Mouse (Mus musculus) embryonic facial prominence, embryonic 14.5 days (tissue): ENCODE measurements around the gene 4930556J24Rik. TPM values are rescaled to one million over a fixed set of nuclear protein-coding genes. Genes with fewer than 3 reads are reported as not detected.

Experiments used
- ATAC-seq: fragments of 200-750 bp; cut with Nextera tagmentation; 2 replicates; pipeline ENCODE4 v1.8.0; 2017; ENCODE audit warnings: low read depth, moderate number of reproducible peaks, moderate TSS enrichment
- DNase-seq: peaks from one replicate; pipeline ENCODE4 v3.0.0-alpha.2; 2015; ENCODE audit warnings: low spot score
- H3K27ac ChIP-seq: fragments of 300-500 bp; sonication (generic); replicated peaks from 2 replicates; pipeline ENCODE4 v1.5.1; 2014; ENCODE audit warnings: low read depth, mild to moderate bottlenecking, low read length, moderate library complexity
- H3K27me3 ChIP-seq: fragments of 300-500 bp; sonication (generic); replicated peaks from 2 replicates; pipeline ENCODE4 v1.6.1; 2014; ENCODE audit warnings: low read length; ENCODE audit not compliant: control insufficient read depth, insufficient read depth
- H3K36me3 ChIP-seq: fragments of 300-500 bp; sonication (generic); 2 replicates; pipeline ENCODE4 v1.6.1; 2014; ENCODE audit warnings: low read length, mixed read lengths; ENCODE audit not compliant: control insufficient read depth, insufficient read depth
- H3K4me1 ChIP-seq: fragments of 300-500 bp; sonication (generic); 2 replicates; pipeline ENCODE4 v1.6.1; 2014; ENCODE audit warnings: antibody characterized with exemption, low read length; ENCODE audit not compliant: control insufficient read depth, insufficient read depth
- H3K4me2 ChIP-seq: fragments of 300-500 bp; sonication (generic); 2 replicates; pipeline ENCODE4 v1.6.1; 2014; ENCODE audit warnings: low read depth, mild to moderate bottlenecking, low read length, moderate library complexity, mixed read lengths
- H3K4me3 ChIP-seq: fragments of 300-500 bp; sonication (generic); 2 replicates; pipeline ENCODE4 v1.5.1; 2014; ENCODE audit warnings: low read depth, mild to moderate bottlenecking, low read length
- H3K9ac ChIP-seq: fragments of 300-500 bp; sonication (generic); 2 replicates; pipeline ENCODE4 v1.6.1; 2014; ENCODE audit warnings: low read depth, mild to moderate bottlenecking, low read length, moderate library complexity, mixed read lengths
- H3K9me3 ChIP-seq: fragments of 300-500 bp; sonication (generic); 2 replicates; pipeline ENCODE4 v1.6.1; 2016; ENCODE audit warnings: low read length; ENCODE audit not compliant: control insufficient read depth
- WGBS: fragments of 180-500 bp; shearing (Covaris S2); extraction: QIAGEN DNeasy Blood & Tissue Kit; methylation state at CpG from one replicate; pipeline ENCODE4 v1.1.7; 2014; 5-methylcytosine and 5-hydroxymethylcytosine counted together
- polyA plus RNA-seq: library from polyadenylated mRNA; unstranded; fragments of >200 nt; fragmentation: Nextera tagmentation; extraction: Ambion mirVana; gene quantifications from 2 replicates; pipeline ENCODE4 v1.2.1, GENCODE M21; 2014

The 4930556J24Rik gene
- polyA plus RNA-seq, 1 experiment from 2014 or later, result not detected

DNA sequence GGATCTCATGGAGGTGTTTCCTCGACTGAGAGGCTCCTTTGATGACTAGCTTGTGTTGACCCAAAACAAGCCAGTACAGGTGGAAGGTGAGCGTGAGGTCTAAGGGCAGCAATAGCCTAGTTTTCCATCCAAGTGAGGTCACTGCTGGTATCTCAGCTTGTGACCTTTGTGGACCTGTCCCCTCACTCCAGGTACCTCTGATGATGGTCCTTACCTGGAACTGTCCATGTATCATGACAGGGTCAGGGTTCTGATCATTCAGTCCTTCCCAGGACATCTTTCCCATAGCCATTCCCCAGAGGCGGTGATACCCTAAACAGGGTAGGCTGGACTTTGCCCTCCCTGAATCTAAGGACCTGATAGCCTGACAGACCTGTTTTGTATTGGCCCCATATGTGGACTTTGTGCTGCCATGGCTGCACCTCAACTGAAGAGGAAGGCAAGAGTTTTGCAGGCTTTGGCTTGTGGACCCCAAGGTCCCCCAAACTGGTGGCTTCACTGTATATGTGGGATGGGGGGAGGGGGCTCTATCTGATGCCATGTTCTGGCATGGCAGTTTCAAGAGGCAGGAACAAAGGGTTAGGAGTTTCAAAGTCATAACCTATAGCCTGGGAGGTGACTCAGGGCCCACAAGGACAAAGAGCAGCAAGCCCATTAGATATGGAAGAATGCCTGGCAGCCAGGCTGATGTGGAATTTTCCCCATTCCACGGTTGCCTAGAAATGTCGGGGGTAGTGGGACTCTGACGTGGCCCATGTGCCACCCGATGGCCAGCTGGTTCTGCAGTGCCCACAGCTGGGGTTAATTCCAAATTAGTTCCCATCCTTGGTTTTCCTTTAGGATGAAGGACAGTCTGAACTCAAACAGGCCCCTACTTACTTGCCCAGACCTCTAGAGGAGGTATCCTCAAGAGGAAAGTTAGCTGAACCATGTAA lies 6.0 kb upstream of the 4930556J24Rik start:
- H3K4me1 ChIP-seq, result 0 out of 2 replicates have a peak, but pooled peaks cover 7% of the 10 kb centered on the region
- H3K27me3 ChIP-seq, result peaks cover 3% of the 10 kb centered on the region; the same call in 1 of the 2 replicates
- WGBS, result 63% methylated on average over 7 of the region's 7 CpGs
- no peak for ATAC-seq
- no peaks in the 10 kb centered on the region for H3K9me3 ChIP-seq
- H3K4me2 ChIP-seq, result peak overlapping the region; percentile 72; the same call in 1 of the 2 replicates
- no peak overlapping the region for H3K9ac ChIP-seq
- H3K36me3 ChIP-seq, result peaks cover 28% of the 10 kb centered on the region
- no peak overlapping the region for H3K27ac ChIP-seq
- DNase-seq, result no peak
- H3K4me3 ChIP-seq, result no peak overlapping the region

DNA sequence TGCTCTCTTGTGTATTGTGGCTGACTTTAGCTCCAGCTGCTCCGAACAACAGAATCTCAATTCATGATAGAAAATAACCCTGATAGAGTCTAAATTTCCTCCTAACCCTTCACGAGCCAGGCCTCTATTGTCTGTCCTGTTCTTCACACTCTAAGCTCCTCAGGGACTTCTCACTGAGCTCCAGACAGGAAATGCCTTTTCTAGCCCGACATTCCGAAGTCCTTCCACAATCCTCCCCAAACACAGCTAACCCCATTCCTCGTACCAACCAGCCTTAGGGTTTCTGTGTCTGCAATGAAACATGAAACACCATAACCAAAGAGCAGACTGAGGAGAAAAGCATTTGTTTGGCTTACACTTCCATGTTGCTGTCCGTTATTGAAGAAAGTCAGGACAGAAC lies 5.0 kb upstream of the 4930556J24Rik start:
- no peak for ATAC-seq
- Histone ChIP-seq H3K27ac (no peak overlapping the region), H3K27me3 (peaks cover 3% of the 10 kb centered on the region; the same call in 1 of the 2 replicates), H3K4me3 (no peak overlapping the region), H3K4me2 (no peak overlapping the region), H3K4me1 (0 out of 2 replicates have a peak, but pooled peaks cover 7% of the 10 kb centered on the region), H3K36me3 (peaks cover 38% of the 10 kb centered on the region), H3K9me3 (no peaks in the 10 kb centered on the region), H3K9ac (no peak overlapping the region)
- 36% methylated on average over 6 of the region's 6 CpGs for WGBS
- peak; percentile 52 for DNase-seq

- Histone ChIP-seq H3K9me3 (no peaks in the 10 kb centered on the region), H3K36me3 (peaks cover 68% of the 10 kb centered on the region), H3K9ac (no peak overlapping the region), H3K27ac (no peak overlapping the region), H3K4me2 (no peak overlapping the region), H3K27me3 (no peaks in the 10 kb centered on the region), H3K4me3 (no peak overlapping the region), H3K4me1 (0 out of 2 replicates have a peak, but pooled peaks cover 3% of the 10 kb centered on the region)
- ATAC-seq (no peak), DNase-seq (no peak)
- 90% methylated on average over 5 of the region's 5 CpGs for WGBS
Observed at GRCm38 (mm10) chr11:3978421-3978820, 1.8 kb upstream of the 4930556J24Rik start.

- ATAC-seq (no peak), DNase-seq (no peak)
- no peaks in the 10 kb centered on the region for H3K27me3 ChIP-seq
- H3K4me2 ChIP-seq, result no peak overlapping the region
- 75% methylated on average over 3 of the region's 3 CpGs for WGBS
- no peaks in the 10 kb centered on the region for H3K9me3 ChIP-seq
- H3K36me3 ChIP-seq, result peaks cover 98% of the 10 kb centered on the region
- H3K9ac ChIP-seq, result no peak overlapping the region
- H3K4me1 ChIP-seq, result no peaks in the 10 kb centered on the region
- no peak overlapping the region for H3K4me3 ChIP-seq
- no peak overlapping the region for H3K27ac ChIP-seq
Observed at GRCm38 (mm10) chr11:3974311-3974710, 2.3 kb downstream of the 4930556J24Rik start.

GRCm38 (mm10) chr11:3973081-3973480 lies 3.5 kb downstream of the 4930556J24Rik start:
- H3K36me3 ChIP-seq, result peaks cover 98% of the 10 kb centered on the region
- no peaks in the 10 kb centered on the region for H3K4me1 ChIP-seq
- H3K9ac ChIP-seq, result no peak overlapping the region
- H3K9me3 ChIP-seq, result no peaks in the 10 kb centered on the region
- DNase-seq (no peak), ATAC-seq (no peak)
- 93% methylated on average over 7 of the region's 7 CpGs for WGBS
- H3K4me3 ChIP-seq, result no peak overlapping the region
- no peak overlapping the region for H3K4me2 ChIP-seq
- H3K27ac ChIP-seq, result no peak overlapping the region
- H3K27me3 ChIP-seq, result no peaks in the 10 kb centered on the region

DNA sequence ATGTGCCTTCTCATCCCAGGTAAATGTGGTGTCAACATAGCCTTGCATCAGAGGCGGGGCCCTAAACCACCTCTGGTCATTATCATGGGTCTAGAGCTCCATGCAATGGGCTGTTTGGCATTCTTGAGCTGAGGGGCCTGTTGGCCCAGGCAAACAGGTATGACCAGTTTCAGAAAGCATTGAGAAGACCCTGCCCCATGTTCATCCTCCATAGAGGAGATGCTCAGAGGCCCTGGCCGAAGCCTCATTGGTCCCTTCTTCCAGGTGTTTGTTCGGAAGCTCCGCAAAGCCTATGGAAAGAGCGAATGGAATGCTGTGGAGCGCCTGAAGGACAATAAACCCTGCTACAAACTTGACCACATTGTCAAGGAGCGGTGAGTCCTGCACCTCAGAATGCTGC lies 6.2 kb downstream of the 4930556J24Rik start:
- Histone ChIP-seq H3K9ac (no peak overlapping the region), H3K4me3 (no peak overlapping the region), H3K27me3 (no peaks in the 10 kb centered on the region), H3K9me3 (no peaks in the 10 kb centered on the region), H3K27ac (no peak overlapping the region), H3K36me3 (peaks cover 83% of the 10 kb centered on the region), H3K4me2 (no peak overlapping the region), H3K4me1 (no peaks in the 10 kb centered on the region)
- WGBS, result 93% methylated on average over 7 of the region's 7 CpGs
- DNase-seq (no peak), ATAC-seq (no peak)

GRCm38 (mm10) chr11:3969837-3970236 lies 6.7 kb downstream of the 4930556J24Rik start:
- Histone ChIP-seq H3K4me3 (no peak overlapping the region), H3K4me2 (no peak overlapping the region), H3K9me3 (no peaks in the 10 kb centered on the region), H3K27me3 (no peaks in the 10 kb centered on the region), H3K4me1 (peaks cover 2% of the 10 kb centered on the region; the same call in 1 of the 2 replicates), H3K36me3 (peaks cover 78% of the 10 kb centered on the region), H3K9ac (no peak overlapping the region), H3K27ac (no peak overlapping the region)
- DNase-seq (no peak), ATAC-seq (no peak)
- WGBS, result 70% methylated on average over 3 of the region's 3 CpGs

DNA sequence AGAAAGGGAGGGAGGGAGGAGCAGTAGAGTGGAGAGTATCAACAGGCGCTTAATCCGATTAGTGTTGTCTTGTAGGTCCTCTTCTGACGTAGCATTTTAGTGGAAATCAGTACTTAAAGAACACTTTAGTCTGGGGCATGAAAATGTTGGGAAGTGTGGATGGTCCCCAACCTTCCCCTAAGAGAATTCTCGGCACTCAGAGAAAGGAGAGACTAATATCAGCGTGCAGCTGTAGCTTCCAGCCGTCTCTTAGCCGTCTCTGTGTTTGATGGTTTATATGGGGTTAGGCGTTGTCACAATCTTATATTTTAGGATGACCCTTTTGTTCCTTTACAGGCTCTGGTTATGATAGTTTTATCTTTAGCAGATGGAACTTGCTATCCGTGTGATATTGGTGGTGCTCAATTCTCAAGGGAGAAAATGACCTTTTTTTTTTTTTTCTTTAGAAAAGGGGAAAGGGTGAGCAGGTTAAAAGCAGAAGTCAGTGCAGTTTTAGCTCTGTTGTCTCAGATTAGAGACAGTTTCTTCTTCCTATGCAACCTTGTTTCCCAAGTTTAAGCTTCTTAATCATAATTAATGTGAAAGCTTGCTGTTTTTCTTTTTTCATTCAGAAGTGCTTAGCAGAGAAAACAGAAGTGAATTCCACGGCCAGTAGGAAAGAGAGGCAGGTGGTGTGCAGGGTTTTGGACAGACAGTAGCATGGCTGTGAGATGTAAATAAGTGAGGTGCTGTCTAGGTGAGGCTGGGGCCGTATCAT lies 12.0 kb downstream of the 4930556J24Rik start:
- no peaks in the 10 kb centered on the region for H3K27me3 ChIP-seq
- peak overlapping the region; percentile 68 for H3K4me3 ChIP-seq
- peak overlapping the region; percentile 79 for H3K9ac ChIP-seq
- WGBS, result 14% methylated on average over 11 of the region's 11 CpGs
- DNase-seq (no peak), ATAC-seq (no peak)
- H3K9me3 ChIP-seq, result no peaks in the 10 kb centered on the region
- H3K36me3 ChIP-seq, result peaks cover 25% of the 10 kb centered on the region
- H3K27ac ChIP-seq, result peak overlapping the region; percentile 69; the same call in 1 of the 2 replicates
- H3K4me1 ChIP-seq, result peaks cover 4% of the 10 kb centered on the region; the same call in 1 of the 2 replicates
- peak overlapping the region; percentile 88 for H3K4me2 ChIP-seq
